ENCODE assay signal across 14 mouse cellular contexts in genomic region chr4:154389641-154390040, GRCm38 (mm10). TPM values are rescaled to one million over a fixed set of nuclear protein-coding genes. Genes with fewer than 3 reads are reported as not detected.
DNase-seq lines count a peak whose midpoint lies in the region; ATAC-seq lines count a peak whose summit lies in the region.
"Had no signal": no experiment of that assay in that cellular context is flagged by ENCODE, and none has a peak within 500 bp of the region (broad histone marks: within the 10 kb centered on the region; RNA-seq: fewer than 3 reads in every experiment).

No protein-coding gene starts in this region.

- H3K27ac ChIP-seq in heart, embryonic 12.5 days (ENCODE audit: poor library complexity, severe bottlenecking), result 0 out of 2 replicates have a peak overlapping the region, but pooled peaks have one; percentile 12
- peak overlapping the region; percentile 78 for H3K27ac ChIP-seq in midbrain, embryonic 10.5 days (replicated peaks)
- H3K27ac ChIP-seq in midbrain, embryonic 16.5 days (ENCODE audit: low read length), result no peak overlapping the region
- peak overlapping the region; percentile 69; the same call in 1 of the 2 replicates for H3K27ac ChIP-seq in forebrain, embryonic 15.5 days (replicated peaks)
- peak overlapping the region; percentile 64 for H3K27ac ChIP-seq in neural tube, embryonic 13.5 days (replicated peaks)

- no peaks in the 10 kb centered on the region for H3K9me3 ChIP-seq in heart, embryonic 12.5 days (replicated peaks)
- no peaks in the 10 kb centered on the region for H3K9me3 ChIP-seq in midbrain, embryonic 10.5 days (replicated peaks)
- H3K9me3 ChIP-seq in midbrain, embryonic 16.5 days (replicated peaks; ENCODE audit: control insufficient read depth, low read length, poor library complexity, severe bottlenecking), result no peaks in the 10 kb centered on the region
- no peaks in the 10 kb centered on the region for H3K9me3 ChIP-seq in forebrain, embryonic 15.5 days
- no peaks in the 10 kb centered on the region for H3K9me3 ChIP-seq in neural tube, embryonic 13.5 days

- H3K9ac ChIP-seq in heart, embryonic 12.5 days, result no peak overlapping the region
- no peak overlapping the region for H3K9ac ChIP-seq in midbrain, embryonic 16.5 days (ENCODE audit: low read depth, low read length)
- no peak overlapping the region for H3K9ac ChIP-seq in forebrain, embryonic 15.5 days (replicated peaks)
- no peak overlapping the region for H3K9ac ChIP-seq in neural tube, embryonic 13.5 days

- 84% methylated on average over 2 of the region's 2 CpGs for whole genome bisulfite sequencing in heart, embryonic 12.5 days
- 80% methylated on average over 2 of the region's 2 CpGs for WGBS in midbrain, embryonic 10.5 days
- 85% methylated on average over 2 of the region's 2 CpGs for WGBS in midbrain, embryonic 16.5 days
- WGBS in forebrain, embryonic 15.5 days, result 92% methylated on average over 2 of the region's 2 CpGs
- 66% methylated on average over 2 of the region's 2 CpGs for WGBS in neural tube, embryonic 13.5 days

- peaks cover 45% of the 10 kb centered on the region for H3K27me3 ChIP-seq in heart, embryonic 12.5 days (replicated peaks)
- H3K27me3 ChIP-seq in midbrain, embryonic 10.5 days (ENCODE audit: low read depth, poor library complexity, severe bottlenecking), result peaks cover 46% of the 10 kb centered on the region
- no peaks in the 10 kb centered on the region for H3K27me3 ChIP-seq in midbrain, embryonic 16.5 days (ENCODE audit: control insufficient read depth, insufficient read depth, low read depth, low read length)
- H3K27me3 ChIP-seq in forebrain, embryonic 15.5 days, result no peaks in the 10 kb centered on the region
- peaks cover 23% of the 10 kb centered on the region for H3K27me3 ChIP-seq in neural tube, embryonic 13.5 days

- no peaks in the 10 kb centered on the region for H3K36me3 ChIP-seq in heart, embryonic 12.5 days
- H3K36me3 ChIP-seq in midbrain, embryonic 10.5 days, result no peaks in the 10 kb centered on the region
- no peaks in the 10 kb centered on the region for H3K36me3 ChIP-seq in midbrain, embryonic 16.5 days (ENCODE audit: control insufficient read depth, insufficient read depth, low read length)
- no peaks in the 10 kb centered on the region for H3K36me3 ChIP-seq in forebrain, embryonic 15.5 days
- no peaks in the 10 kb centered on the region for H3K36me3 ChIP-seq in neural tube, embryonic 13.5 days

- peaks cover 85% of the 10 kb centered on the region for H3K4me1 ChIP-seq in heart, embryonic 12.5 days (replicated peaks)
- peaks cover 67% of the 10 kb centered on the region for H3K4me1 ChIP-seq in midbrain, embryonic 10.5 days
- peaks cover 15% of the 10 kb centered on the region for H3K4me1 ChIP-seq in midbrain, embryonic 16.5 days (ENCODE audit: control insufficient read depth, insufficient read depth, low read length)
- H3K4me1 ChIP-seq in forebrain, embryonic 15.5 days, result peaks cover 48% of the 10 kb centered on the region
- peaks cover 77% of the 10 kb centered on the region for H3K4me1 ChIP-seq in neural tube, embryonic 13.5 days (replicated peaks)

- no peak for ATAC-seq in heart, embryonic 12.5 days (ENCODE audit: insufficient number of reproducible peaks, low FRiP score)
- no peak for ATAC-seq in midbrain, embryonic 16.5 days
- no peak for ATAC-seq in forebrain, embryonic 15.5 days (replicated peaks)
- no peak for ATAC-seq in neural tube, embryonic 13.5 days (ENCODE audit: low read depth)

- H3K4me3 ChIP-seq in heart, embryonic 12.5 days, result no peak overlapping the region
- no peak overlapping the region for H3K4me3 ChIP-seq in midbrain, embryonic 10.5 days
- no peak overlapping the region for H3K4me3 ChIP-seq in midbrain, embryonic 16.5 days (ENCODE audit: low read depth, low read length)
- no peak overlapping the region for H3K4me3 ChIP-seq in forebrain, embryonic 15.5 days
- no peak overlapping the region for H3K4me3 ChIP-seq in neural tube, embryonic 13.5 days

- no peak for DNase-seq in heart, adult 9 months (ENCODE audit: low spot score in 2 of 2)
- DNase-seq in midbrain, embryonic 10.5 days (ENCODE audit: low spot score), result no peak
- DNase-seq in adrenal gland, adult (ENCODE audit: inconsistent age in 2 of 2, low spot score in 1 of 2), result no peak
- no peak for DNase-seq in adrenal gland, adult 2 months
- DNase-seq: cerebellum, postnatal 14 days; gastrocnemius, postnatal 14 days; lung, adult 2 months had no signal

- no peak overlapping the region for H3K4me2 ChIP-seq in heart, embryonic 12.5 days
- no peak overlapping the region for H3K4me2 ChIP-seq in midbrain, embryonic 16.5 days (ENCODE audit: low read length)
- no peak overlapping the region for H3K4me2 ChIP-seq in forebrain, embryonic 15.5 days (replicated peaks)
- no peak overlapping the region for H3K4me2 ChIP-seq in neural tube, embryonic 13.5 days

RNA-seq across cellular contexts. Expression of gene B230104I21Rik, which starts 53.7 kb away (rescaled TPM):
- polyA plus RNA-seq in heart, embryonic 12.5 days (2016; fragmentation: Nextera tagmentation; extraction: Ambion mirVana), result not detected in 2 replicates
- 0.16 TPM in 1 of 2 replicates, not detected in the other for polyA plus RNA-seq in midbrain, embryonic 10.5 days (2016; fragmentation: Nextera tagmentation; extraction: Ambion mirVana)
- 0.25 TPM in 1 of 2 replicates, not detected in the other for polyA plus RNA-seq in midbrain, embryonic 16.5 days (2015; fragmentation: Nextera tagmentation; extraction: Ambion mirVana)
- polyA plus RNA-seq in forebrain, embryonic 15.5 days (2015; fragmentation: Nextera tagmentation; extraction: Ambion mirVana), result 0.20 TPM in 1 of 2 replicates, not detected in the other
- not detected in 2 replicates for polyA plus RNA-seq in neural tube, embryonic 13.5 days (2015; fragmentation: Nextera tagmentation; extraction: Ambion mirVana)
- total RNA-seq in adrenal gland, adult 2 months (2021), result not detected
- polyA plus RNA-seq in adrenal gland, adult 2 months (2012; rRNA removed), result not detected in 2 replicates
- total RNA-seq: ES-E14; gastrocnemius, postnatal 14 days; left cerebral cortex, adult 18-20 months had no signal
- polyA plus RNA-seq: heart, postnatal 0 days; lung, adult 2 months had no signal
